Mouse (Mus musculus) myocyte (in vitro differentiated cells): ENCODE measurements at regions not wholly inside any gene's neighbourhood (a gene's known extent, or its start where the extent isn't known, plus 50 kb on each side); places are given as distances from the start of the nearest gene placed in this dataset.

ENCODE experiments used
- E2F4 ChIP-seq: IDR thresholded peaks from one replicate; pipeline ENCODE4 v1.6.1; 2011; ENCODE audit warnings: mild to moderate bottlenecking, control low read depth, moderate library complexity; ENCODE audit not compliant: insufficient read depth
- MYOG ChIP-seq, 3 experiments: IDR thresholded peaks; one replicate each; pipeline ENCODE4 v1.6.1; 2011; ENCODE audit warnings: control low read depth in 2 of 3, low read depth in 2 of 3, mild to moderate bottlenecking in 2 of 3; ENCODE audit not compliant: insufficient read length in 2 of 3, control insufficient read depth in 1 of 3, insufficient read depth in 1 of 3
- POLR2A ChIP-seq: IDR thresholded peaks from one replicate; pipeline ENCODE4 v1.6.1; 2011; ENCODE audit warnings: low read depth, mild to moderate bottlenecking, control low read depth, moderate library complexity; ENCODE audit not compliant: insufficient read length
- REST ChIP-seq: IDR thresholded peaks from one replicate; pipeline ENCODE4 v1.6.1; 2011; ENCODE audit warnings: mild to moderate bottlenecking, control low read depth, moderate library complexity; ENCODE audit not compliant: insufficient read depth, insufficient read length
- SRF ChIP-seq: IDR thresholded peaks from one replicate; pipeline ENCODE4 v1.6.1; 2011; ENCODE audit warnings: low read depth; ENCODE audit not compliant: control insufficient read depth, insufficient read length
- TCF12 ChIP-seq: IDR thresholded peaks from one replicate; pipeline ENCODE4 v1.6.1; 2011; ENCODE audit warnings: mild to moderate bottlenecking, control low read depth; ENCODE audit not compliant: poor library complexity, insufficient read depth, severe bottlenecking
- USF1 ChIP-seq: IDR thresholded peaks from one replicate; pipeline ENCODE4 v1.6.1; 2011; ENCODE audit warnings: low read depth, mild to moderate bottlenecking, control low read depth, moderate library complexity

DNA sequence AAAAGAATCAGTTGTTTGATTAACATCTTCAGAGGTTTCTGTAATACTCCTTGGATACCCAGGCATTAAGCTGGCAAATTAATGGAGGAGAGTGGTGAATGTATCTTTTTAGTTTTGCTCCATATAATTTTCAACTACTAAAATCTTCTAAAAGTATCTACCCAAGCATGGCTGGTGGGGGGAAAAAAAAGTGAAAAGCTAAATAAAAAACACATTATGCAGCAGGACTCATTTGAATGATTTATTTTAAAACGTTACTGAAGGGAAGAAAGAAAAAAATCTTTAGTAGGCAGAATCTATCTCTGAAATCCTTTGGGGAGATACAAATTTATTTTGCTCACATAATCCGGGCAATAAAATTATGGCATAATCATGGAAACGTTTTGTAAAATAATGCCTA, 443.9 kb upstream of the Mon1b start:
- TF ChIP-seq USF1 = no peak
- no peak for TF ChIP-seq TCF12
- TF ChIP-seq REST = no peak
- no peak for TF ChIP-seq POLR2A
- no peak for TF ChIP-seq E2F4
- no peak for TF ChIP-seq SRF
- TF ChIP-seq MYOG (IDR thresholded peaks at IDR 0.05; ENCODE audit: control insufficient read depth in 1 of 3, insufficient read depth in 1 of 3, insufficient read length in 2 of 3, low read depth in 2 of 3) = no peak
